In genomic region chr7:77928479-77929467, GRCm38 (mm10) we compare ENCODE assay signal across 15 mouse cellular contexts.
DNase-seq lines count a peak whose midpoint lies in the region; ATAC-seq and TF ChIP-seq lines count a peak whose summit lies in the region.
"Had no signal": no experiment of that assay in that cellular context is flagged by ENCODE, and none has a peak within 500 bp of the region (broad histone marks: within the 10 kb centered on the region; RNA-seq: fewer than 3 reads in every experiment).

No protein-coding gene starts in this region.

- peaks cover 11% of the 10 kb centered on the region for H3K4me1 ChIP-seq in forebrain, embryonic 12.5 days
- H3K4me1 ChIP-seq in forebrain, postnatal 0 days (ENCODE audit: insufficient read depth) = no peaks in the 10 kb centered on the region

- H3K36me3 ChIP-seq in forebrain, embryonic 12.5 days (replicated peaks) = no peaks in the 10 kb centered on the region
- H3K36me3 ChIP-seq in forebrain, postnatal 0 days (ENCODE audit: insufficient read depth) = no peaks in the 10 kb centered on the region
- H3K36me3 ChIP-seq: G1E had no signal

- no peak overlapping the region for H3K27ac ChIP-seq in forebrain, embryonic 12.5 days
- H3K27ac ChIP-seq in forebrain, postnatal 0 days (ENCODE audit: low read depth, low read length) = no peak overlapping the region

- WGBS in forebrain, embryonic 12.5 days = 72% methylated on average over 4 of the region's 4 CpGs
- WGBS in forebrain, postnatal 0 days = 70% methylated on average over 4 of the region's 4 CpGs

- DNase-seq in forebrain, postnatal 0 days = no peak
- peak; percentile 13 for DNase-seq in Patski (ENCODE audit: low read depth, low spot score)
- peak; percentile 28 for DNase-seq in kidney, adult 18-20 months
- DNase-seq in kidney, postnatal 36 days = peak; percentile 32 to 67
- DNase-seq in frontal cortex, postnatal 25 days (ENCODE audit: low spot score in 2 of 2) = no peak
- no peak for DNase-seq in heart, postnatal 36 days
- DNase-seq in adrenal gland, adult 2 months = no peak
- DNase-seq: cerebellum, adult 11-12 months; heart, adult 11 months; layer of hippocampus, postnatal 36 days; lung, postnatal 14 days; right cerebral cortex, postnatal 25 days had no signal

- no peaks in the 10 kb centered on the region for H3K27me3 ChIP-seq in forebrain, embryonic 12.5 days
- H3K27me3 ChIP-seq in forebrain, postnatal 0 days (ENCODE audit: insufficient read depth, low read length) = no peaks in the 10 kb centered on the region
- H3K27me3 ChIP-seq in Patski = no peaks in the 10 kb centered on the region

- TF ChIP-seq CTCF in forebrain, postnatal 0 days (IDR thresholded peaks at IDR 0.05; ENCODE audit: low read depth) = no peak
- TF ChIP-seq CTCF in Patski (IDR thresholded peaks at IDR 0.05) = no peak

- POLR2A ChIA-PET in Patski (lab: Charles Lee) = no interaction called here

- in situ Hi-C loops in Patski (cut with MboI; ENCODE audit: low pct_unique_long_range_greater_than_20kb) = no loop called here

- no peak overlapping the region for H3K4me3 ChIP-seq in forebrain, embryonic 12.5 days (replicated peaks)
- H3K4me3 ChIP-seq in forebrain, postnatal 0 days (ENCODE audit: low read depth, low read length) = no peak overlapping the region

- CTCF ChIA-PET in Patski (lab: Charles Lee) = no interaction called here

- ATAC-seq in forebrain, embryonic 12.5 days (ENCODE audit: low FRiP score) = peak; percentile 72; the same call in 1 of the 2 replicates
- no peak for ATAC-seq in forebrain, postnatal 0 days
- no peak for ATAC-seq in Patski
- ATAC-seq: intestine, embryonic 16.5 days had no signal

- no peaks in the 10 kb centered on the region for H3K9me3 ChIP-seq in forebrain, embryonic 12.5 days
- no peaks in the 10 kb centered on the region for H3K9me3 ChIP-seq in forebrain, postnatal 0 days (ENCODE audit: low read length)

- H3K4me2 ChIP-seq in forebrain, embryonic 12.5 days = no peak overlapping the region
- H3K4me2 ChIP-seq in forebrain, postnatal 0 days (ENCODE audit: low read depth) = no peak overlapping the region

- no peak overlapping the region for H3K9ac ChIP-seq in forebrain, embryonic 12.5 days
- H3K9ac ChIP-seq in forebrain, postnatal 0 days = no peak overlapping the region

- intact Hi-C loops in heart, postnatal 36 days (cut with DNase I) = no loop called here

Comparison
In these comparisons a context has a peak if more than half of its experiments do, and no peak if none do; other contexts are left out.
1. DNase-seq: peak in Patski (single experiment), kidney, adult 18-20 months (single experiment) and kidney, postnatal 36 days (2 of 2); none in forebrain, postnatal 0 days (single experiment), frontal cortex, postnatal 25 days (0 of 2), heart, postnatal 36 days (0 of 2) and adrenal gland, adult 2 months (single experiment).